Mouse (Mus musculus) lung, adult 2 months (tissue): Measurements from ENCODE around the gene Ppil3.

ENCODE experiments used
- CTCF ChIP-seq: fragments of 200-500 bp; IDR thresholded peaks from 2 replicates; pipeline ENCODE4 v1.5.1; 2011; ENCODE audit warnings: mild to moderate bottlenecking, low read length, control low read depth; ENCODE audit not compliant: insufficient read depth
- POLR2A ChIP-seq: fragments of 200-500 bp; IDR thresholded peaks from 2 replicates; pipeline ENCODE4 v1.6.1; 2011; ENCODE audit warnings: low read depth, mild to moderate bottlenecking, control low read depth, low read length, borderline replicate concordance; ENCODE audit errors: extremely low read depth

GRCm38 (mm10) chr1:58447766-58448165 is 2.5 kb upstream of the Ppil3 start:
- TF ChIP-seq CTCF = no peak
- TF ChIP-seq POLR2A = no peak
